Mouse (Mus musculus) embryonic fibroblast, embryonic 13.5 days (primary cell): ENCODE measurements around the gene Acadvl.

ENCODE experiments used
- CTCF ChIP-seq: IDR thresholded peaks from 2 replicates; pipeline ENCODE4 v1.5.1; 2011; ENCODE audit warnings: mild to moderate bottlenecking, control low read depth, low read length, moderate library complexity, borderline replicate concordance; ENCODE audit not compliant: insufficient read depth
- POLR2A ChIP-seq: IDR thresholded peaks from 2 replicates; pipeline ENCODE4 v1.6.1; 2011; ENCODE audit warnings: low read depth, mild to moderate bottlenecking, control low read depth, low read length, moderate library complexity

DNA sequence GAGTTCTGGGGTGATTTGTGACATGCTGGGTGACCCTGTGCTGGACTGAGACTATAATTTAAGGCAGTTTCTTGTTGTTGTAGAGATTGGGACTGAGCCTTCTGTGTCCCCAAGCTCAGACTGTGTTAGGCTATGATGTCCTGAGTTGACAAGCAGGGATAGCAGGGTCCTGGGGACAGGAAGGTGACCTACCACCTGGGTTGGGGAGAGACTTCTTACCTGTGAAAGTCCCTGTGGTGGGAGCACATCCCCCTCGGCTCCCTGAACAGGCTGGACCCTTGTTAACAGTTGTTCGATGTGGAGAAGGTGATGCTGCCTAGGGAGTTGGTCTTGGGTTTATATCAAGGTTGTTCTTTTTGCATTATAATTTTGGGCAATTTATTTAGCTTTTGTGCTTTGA is 12.7 kb downstream of the Acadvl start:
- no peak for TF ChIP-seq CTCF
- no peak for TF ChIP-seq POLR2A
